Mouse (Mus musculus) left cerebral cortex, adult 2 months (tissue): Measurements from ENCODE around the gene Zfp940. TPM values are rescaled to one million over a fixed set of nuclear protein-coding genes. Genes with fewer than 3 reads are reported as not detected.
"Not testable (repeated sequence)": the region's sequence is repeated elsewhere in the genome, so short reads cannot be mapped to it uniquely, and the experiment has no call there.

ENCODE experiments used
- DNase-seq, 2 experiments: peaks; one replicate each; pipeline ENCODE4 v3.0.0; 2021 to 2022; ENCODE audit warnings: low spot score in 2 of 2, mixed read lengths in 1 of 2; ENCODE audit errors: extremely low spot score in 1 of 2
- H3K27ac ChIP-seq: fragments of 200-600 bp; 2 replicates; pipeline ENCODE4 v1.8.1; 2022
- H3K4me3 ChIP-seq: fragments of 200-600 bp; 2 replicates; pipeline ENCODE4 v1.8.1; 2022
- CTCF ChIP-seq: fragments of 200-600 bp; IDR thresholded peaks from 2 replicates; pipeline ENCODE4 v1.8.1; 2022; ENCODE audit warnings: antibody characterized with exemption, mild to moderate bottlenecking, moderate library complexity
- intact Hi-C: fragments of 180-260 bp; cut with DNase I; formaldehyde crosslinking; loops from one replicate; pipeline ENCODE4 v1.15.1; 2025
- long read RNA-seq, 2 experiments: library from polyadenylated mRNA; stranded (forward); transcript quantifications; one replicate each; pipeline ENCODE4 v2.0.0; 2021; ENCODE audit warnings: borderline mapping rate in 2 of 2
- total RNA-seq, 2 experiments: library from RNA; stranded (reverse); gene quantifications; 2 replicates each; pipeline ENCODE4 v1.2.3; 2021

The Zfp940 gene
- 10 to 100 TPM; 18.9 to 25.7 TPM for total RNA-seq
- long read RNA-seq, experiment 1, partial matches to known transcripts: 3 of 19 reads
- long read RNA-seq, experiment 1, other reads (novel, unspliced or antisense): 11 of 19 reads
- long read RNA-seq, experiment 2, partial matches to known transcripts: 3 of 11 reads
- long read RNA-seq, experiment 2, other reads (novel, unspliced or antisense): 4 of 11 reads

DNA sequence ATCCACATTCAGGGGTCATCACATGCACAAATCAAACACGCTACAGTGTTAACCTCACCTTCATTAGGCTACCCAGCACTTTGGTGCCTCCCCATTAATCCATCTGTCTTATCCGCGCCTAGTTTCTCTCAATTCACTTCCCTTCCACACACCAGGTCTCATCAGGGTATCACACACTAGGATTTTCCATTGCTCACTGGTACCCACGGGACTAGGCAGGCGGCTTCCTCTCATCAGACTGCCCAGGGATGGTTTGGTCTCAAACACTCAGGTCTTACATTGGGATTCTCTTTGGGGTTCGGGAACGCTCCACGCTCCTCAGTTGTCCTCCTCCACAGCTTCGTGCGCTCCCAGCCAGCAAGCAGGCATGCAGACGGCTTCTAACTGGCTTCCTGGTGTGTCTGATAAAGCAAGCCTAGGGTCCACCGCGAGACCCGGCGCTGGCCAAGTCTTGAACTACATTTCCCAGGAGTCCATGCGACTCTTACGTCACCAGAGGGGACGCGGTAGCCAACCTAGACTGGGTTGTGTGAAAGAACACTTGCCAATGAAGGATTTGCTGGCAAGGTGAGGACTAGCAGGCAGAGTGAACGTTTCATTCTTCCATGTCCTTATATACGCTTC lies at the start of gene Zfp940:
Zfp940 (minus strand) TSS at position 451 of the 624 bp plus-strand sequence.
- intact Hi-C loops: loop anchor here (2.0 to 5.0 kb wide), 2 partner anchors 35 to 86 kb away; partner anchors contain the start of gene Zfp84
- TF ChIP-seq CTCF: no peak; the same call in none of the 2 replicates
- peak; percentile 82 to 87 for DNase-seq
- peak within 1 kb of the TSS; percentile 85 for H3K4me3 ChIP-seq
- H3K27ac ChIP-seq: peak within 1 kb of the TSS; percentile 78

DNA sequence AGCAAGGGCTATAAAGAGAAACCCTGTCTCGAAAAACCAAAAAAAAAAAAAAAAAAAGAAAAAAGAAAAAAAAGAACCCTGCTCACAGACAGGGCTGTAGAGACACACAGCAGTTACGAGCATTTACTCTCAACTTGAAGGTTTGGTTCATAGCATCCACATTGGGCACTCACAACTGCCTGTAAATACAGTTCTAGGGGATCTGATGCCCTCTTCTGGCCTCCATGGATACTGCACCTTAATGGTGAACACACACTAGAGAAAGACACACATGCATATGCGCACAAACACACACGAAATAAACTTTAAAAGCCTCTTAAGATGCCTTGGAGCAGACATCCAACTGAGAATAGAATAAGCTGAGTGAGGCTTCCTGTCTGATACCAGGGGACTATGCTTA lies 44.9 kb upstream of the Zfp940 start:
- Histone ChIP-seq H3K4me3 (no peak overlapping the region), H3K27ac (no peak overlapping the region)
- peak; percentile 2 for TF ChIP-seq CTCF
- DNase-seq: no peak
- intact Hi-C loops: no loop called here

DNA sequence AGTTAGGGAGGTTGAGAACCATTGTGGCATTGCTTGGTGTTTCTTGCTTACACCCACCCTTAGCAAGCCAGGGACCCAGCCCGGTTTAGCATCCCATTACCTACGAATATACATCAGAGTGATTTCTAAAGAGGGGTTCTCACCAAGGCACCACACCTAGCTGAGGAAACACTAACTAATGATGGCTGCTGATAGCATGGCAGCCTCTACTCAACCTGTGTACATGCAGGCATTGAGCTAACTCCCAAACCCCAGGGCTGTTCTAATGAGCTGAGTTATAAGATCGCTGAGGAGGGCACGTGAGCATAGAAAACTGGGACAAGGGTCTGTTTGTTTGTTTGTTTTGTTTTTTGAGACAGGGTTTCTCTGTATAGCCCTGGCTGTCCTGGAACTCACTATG lies 39.3 kb upstream of the Zfp940 start:
- DNase-seq: no peak
- no peak overlapping the region for H3K4me3 ChIP-seq
- intact Hi-C loops: no loop called here
- no peak overlapping the region for H3K27ac ChIP-seq
- no peak for TF ChIP-seq CTCF

DNA sequence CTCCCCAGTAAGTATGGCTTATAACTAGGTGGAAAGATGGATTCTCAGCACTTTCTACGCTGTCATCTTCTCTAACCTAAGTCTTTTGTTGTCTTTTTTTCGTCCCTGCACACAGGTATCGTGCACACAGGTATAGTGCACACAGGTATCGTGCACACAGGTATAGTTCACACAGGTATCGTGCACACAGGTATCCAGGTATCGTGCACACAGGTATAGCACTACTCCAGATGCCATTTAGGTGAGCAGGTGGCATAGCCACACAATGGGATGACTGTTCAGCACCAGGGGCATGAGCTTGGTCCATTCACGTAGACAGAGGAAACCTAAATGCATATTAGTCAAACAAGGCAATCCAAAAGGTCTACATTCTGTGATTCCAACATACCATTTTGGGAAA lies 37.0 kb upstream of the Zfp940 start:
- TF ChIP-seq CTCF: no peak
- no peak for DNase-seq
- Histone ChIP-seq H3K4me3 (no peak overlapping the region), H3K27ac (no peak overlapping the region)
- intact Hi-C loops: no loop called here

DNA sequence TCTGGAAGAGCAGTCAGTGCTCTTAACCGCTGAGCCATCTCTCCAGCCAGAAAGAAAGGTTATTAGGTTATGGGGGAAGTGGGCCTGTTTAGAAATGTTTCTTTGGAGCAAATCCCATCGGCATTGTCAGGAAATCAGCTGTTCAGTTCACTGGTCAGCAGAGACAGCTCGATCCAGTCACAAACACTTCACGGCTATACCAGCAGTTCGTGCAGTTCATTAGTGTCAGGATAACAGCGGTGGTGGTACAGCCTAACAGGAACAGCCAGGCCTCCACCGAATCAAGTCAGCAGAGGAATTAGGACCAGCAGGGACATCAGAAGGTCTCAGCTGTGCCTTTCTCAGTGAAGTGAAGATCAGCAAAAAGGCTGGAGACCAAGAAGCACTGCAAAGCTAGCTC lies 27.4 kb upstream of the Zfp940 start:
- no peak for DNase-seq
- intact Hi-C loops: no loop called here
- no peak for TF ChIP-seq CTCF
- Histone ChIP-seq H3K4me3 (no peak overlapping the region), H3K27ac (no peak overlapping the region)

DNA sequence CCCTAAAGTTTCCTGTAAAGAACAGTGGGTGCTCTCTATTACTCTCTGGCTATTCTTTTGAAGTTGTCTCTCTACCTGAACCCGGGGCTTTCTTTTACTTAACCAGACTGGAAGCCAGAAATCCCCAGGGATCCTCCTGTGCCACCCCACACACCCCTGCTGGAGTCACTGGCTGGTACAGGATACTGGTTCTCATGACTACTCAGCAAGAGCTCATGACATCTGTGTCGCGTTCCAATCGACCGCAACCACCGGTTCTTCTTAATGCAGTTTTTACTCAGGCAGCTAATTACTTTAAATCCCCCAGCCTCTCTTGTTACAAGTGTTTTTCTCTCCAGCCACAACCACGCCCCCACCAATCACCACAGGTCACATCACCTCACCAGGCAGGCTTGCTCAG lies 26.6 kb upstream of the Zfp940 start:
- no peak for DNase-seq
- TF ChIP-seq CTCF: no peak
- Histone ChIP-seq H3K27ac (no peak overlapping the region), H3K4me3 (no peak overlapping the region)
- intact Hi-C loops: no loop called here

DNA sequence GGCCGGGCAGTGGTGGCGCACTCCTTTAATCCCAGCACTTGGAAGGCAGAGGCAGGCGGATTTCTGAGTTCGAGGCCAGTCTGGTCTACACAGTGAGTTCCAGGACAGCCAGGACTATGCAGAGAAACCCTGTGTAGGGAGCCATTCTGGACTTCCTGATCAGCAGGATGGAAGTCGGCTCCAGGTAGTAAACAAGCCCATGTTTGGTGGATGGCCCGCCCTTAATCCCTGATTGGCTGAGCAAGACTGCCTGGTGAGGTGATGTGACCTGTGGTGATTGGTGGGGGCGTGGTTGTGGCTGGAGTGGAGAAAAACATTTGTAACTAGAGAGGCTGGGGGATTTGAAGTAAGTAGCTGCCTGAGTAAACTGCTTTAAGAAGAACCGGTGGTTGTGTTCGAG lies 24.1 kb upstream of the Zfp940 start:
- intact Hi-C loops, H3K27ac ChIP-seq, DNase-seq, H3K4me3 ChIP-seq: not testable (repeated sequence)

DNA sequence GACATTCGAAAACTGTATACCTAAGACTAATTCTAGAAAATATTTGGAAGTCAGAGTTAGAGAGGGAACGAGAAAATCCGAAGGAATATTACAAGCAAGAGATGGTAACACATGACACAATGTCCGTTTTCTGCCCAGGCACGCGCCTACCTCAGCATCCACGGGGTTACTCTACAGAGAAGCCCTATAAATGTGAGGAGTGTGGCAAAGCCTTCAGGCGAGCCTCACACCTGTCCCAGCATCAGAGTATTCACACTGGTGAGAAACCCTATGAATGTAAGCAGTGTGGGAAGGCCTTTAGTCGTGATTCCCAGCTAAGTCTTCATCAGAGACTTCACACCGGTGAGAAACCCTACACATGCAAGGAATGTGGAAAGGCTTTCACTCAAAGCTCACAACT lies 20.8 kb upstream of the Zfp940 start:
- no peak for TF ChIP-seq CTCF
- no peak for DNase-seq
- intact Hi-C loops: no loop called here
- Histone ChIP-seq H3K4me3 (no peak overlapping the region), H3K27ac (no peak overlapping the region)

DNA sequence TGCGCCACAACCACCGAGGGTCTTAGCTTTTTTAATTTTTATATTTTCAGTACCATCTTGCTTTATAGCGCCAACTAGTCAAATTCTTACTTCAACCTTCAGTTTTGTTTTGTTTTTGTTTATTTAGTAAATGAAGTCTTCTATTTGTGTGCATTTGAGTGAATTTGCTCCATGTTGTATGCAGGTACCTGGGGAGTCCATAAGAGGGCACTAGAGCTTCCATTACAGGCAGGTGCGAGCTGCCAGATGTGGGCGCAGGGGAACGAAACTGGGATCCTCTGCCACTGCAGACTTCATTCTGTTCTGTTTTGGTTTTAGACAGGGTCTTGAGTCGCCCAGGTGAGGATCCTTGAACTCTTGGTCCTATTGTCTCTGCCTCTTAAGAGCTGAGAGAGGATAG lies 8.2 kb upstream of the Zfp940 start:
- intact Hi-C loops: loop anchor here (5.0 kb wide), 1 partner anchor 46 kb away; the partner anchor contains the start of genes Zfp27 and Zfp383
- no peak for DNase-seq
- Histone ChIP-seq H3K4me3 (no peak overlapping the region), H3K27ac (no peak overlapping the region)
- TF ChIP-seq CTCF: no peak; the same call in 1 of the 2 replicates

DNA sequence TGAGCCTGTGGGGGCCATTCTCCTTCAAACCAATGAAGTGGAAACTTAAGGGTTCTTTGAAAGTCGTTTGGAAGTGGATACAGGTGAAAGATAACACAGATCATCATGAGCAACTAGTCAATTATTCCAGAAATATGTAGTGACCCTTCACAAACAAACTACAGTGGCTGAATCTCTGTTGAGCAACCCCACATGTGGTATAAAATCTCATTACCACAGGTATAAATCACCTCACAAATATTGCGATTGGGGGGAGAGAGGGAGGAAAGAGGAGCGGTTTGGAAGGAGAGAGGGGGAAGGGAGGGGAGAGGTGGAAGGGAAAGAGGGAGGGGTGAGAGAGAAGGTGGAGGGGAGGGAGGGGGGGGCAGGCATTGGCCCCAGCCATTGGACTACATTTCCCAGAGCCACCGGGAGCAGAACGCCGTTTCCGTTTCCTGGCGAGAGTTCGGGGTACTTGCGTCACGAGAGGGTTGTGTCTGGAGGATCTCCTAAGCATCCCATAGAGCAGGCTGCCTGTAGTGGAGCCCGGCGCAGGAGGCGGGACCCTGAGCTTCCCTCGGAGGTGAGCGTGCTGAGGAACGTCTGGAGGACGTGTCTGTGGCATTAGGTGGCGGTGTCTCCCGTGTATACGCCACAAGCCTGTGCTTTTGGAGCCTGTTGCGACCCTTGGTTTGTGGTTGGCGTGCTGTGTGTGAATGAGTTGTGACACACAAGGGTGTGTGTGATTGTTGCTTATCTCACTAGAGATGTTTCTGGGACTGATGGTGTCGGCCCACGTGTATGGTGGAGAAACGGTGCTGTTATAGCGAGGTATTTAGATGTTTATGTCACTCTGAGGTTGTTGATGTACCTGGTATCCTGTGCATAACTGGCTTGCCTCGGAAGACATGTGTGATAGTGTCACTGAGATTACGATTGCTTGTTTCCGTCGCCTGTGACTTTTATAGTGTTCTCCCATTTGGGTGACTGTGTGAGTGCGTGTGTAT lies 6.4 kb upstream of the Zfp940 start, which contains the start of gene Zfp420:
Zfp420 (plus strand) TSS at position 448 of the 986 bp plus-strand sequence.
- peak within 1 kb of the TSS; percentile 76 for H3K4me3 ChIP-seq
- DNase-seq: peak; percentile 87 to 90
- H3K27ac ChIP-seq: peak within 1 kb of the TSS; percentile 51
- no peak; the same call in 1 of the 2 replicates for TF ChIP-seq CTCF
- intact Hi-C loops: loop anchor here (5.0 kb wide), 1 partner anchor 47 kb away; the partner anchor contains the start of genes Zfp27 and Zfp383

DNA sequence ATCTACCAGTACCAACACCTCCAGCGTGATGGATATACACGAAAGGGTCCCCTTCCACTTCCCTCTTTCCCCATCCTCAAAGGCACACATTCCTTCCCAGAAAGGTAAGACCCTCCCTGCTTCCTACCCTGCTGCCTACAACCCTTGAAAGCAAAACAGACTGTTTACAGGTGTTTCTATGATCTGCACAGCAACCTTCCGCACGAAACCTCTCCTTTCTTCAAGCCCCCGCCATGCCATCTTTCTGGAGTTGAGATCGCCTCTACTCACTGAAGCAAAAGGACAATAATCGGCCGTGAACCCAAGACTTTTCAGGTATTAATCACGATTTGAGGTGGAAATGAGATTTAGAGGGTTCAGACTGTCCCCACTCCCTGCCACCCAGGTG lies 644 bp downstream of the Zfp940 start:
- no peak for TF ChIP-seq CTCF
- H3K4me3 ChIP-seq: peak overlapping the region; percentile 85
- DNase-seq: no peak
- intact Hi-C loops: loop anchor here (2.0 to 5.0 kb wide), 2 partner anchors 34 to 86 kb away; partner anchors contain the start of gene Zfp84
- peak overlapping the region; percentile 78; the same call in 1 of the 2 replicates for H3K27ac ChIP-seq
